Comparison of ENCODE assay signal across 8 mouse cellular contexts in the genomic region with DNA sequence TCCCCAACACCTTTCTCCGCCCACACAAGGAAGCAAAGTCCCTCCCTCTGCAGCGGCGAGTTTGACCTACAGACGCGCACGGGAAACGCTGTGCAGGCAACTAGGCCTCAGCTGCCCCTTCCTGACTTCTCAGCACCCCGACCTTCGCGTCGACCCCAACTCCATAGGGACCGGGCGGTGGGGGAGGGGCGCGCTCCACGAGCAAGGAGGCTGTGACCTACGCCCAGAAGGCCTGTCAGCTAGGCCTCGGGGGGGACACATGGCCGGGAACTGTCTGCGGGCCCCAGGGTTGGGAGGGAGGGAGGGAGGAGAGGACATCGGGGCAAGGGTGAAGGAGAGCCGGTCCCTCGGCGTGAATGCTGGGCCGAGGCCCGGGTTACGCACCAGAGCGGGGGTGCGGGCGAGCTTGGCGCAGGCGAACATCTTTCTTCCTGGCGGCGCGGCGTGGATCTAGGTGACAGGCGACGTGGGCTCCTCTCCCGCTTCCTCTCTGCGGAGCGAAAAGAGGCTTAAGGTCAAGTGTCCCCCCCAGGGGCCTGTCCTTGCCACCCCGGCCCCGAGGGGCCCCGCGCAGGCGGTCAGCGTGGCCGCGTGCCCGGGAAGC. TPM values are rescaled to one million over a fixed set of nuclear protein-coding genes. Genes with fewer than 3 reads are reported as not detected.
DNase-seq lines count a peak whose midpoint lies in the region.

No protein-coding gene starts in this region.

- H3K4me1 ChIP-seq in hindbrain, embryonic 10.5 days (replicated peaks) = peaks cover 23% of the 10 kb centered on the region; the same call in 1 of the 2 replicates

- peak overlapping the region; percentile 99 for H3K27ac ChIP-seq in hindbrain, embryonic 10.5 days

- H3K36me3 ChIP-seq in hindbrain, embryonic 10.5 days = peaks cover 40% of the 10 kb centered on the region

- peak; percentile 58 for DNase-seq in MN1 (ENCODE audit: low spot score)
- peak; percentile 72 for DNase-seq in cerebellum, adult 9-10 months
- peak; percentile 31 to 36 for DNase-seq in frontal cortex, adult 2 months (ENCODE audit: extremely low spot score in 1 of 2, low spot score in 1 of 2)
- peak; percentile 74 for DNase-seq in hindbrain, embryonic 10.5 days (ENCODE audit: low spot score)
- DNase-seq in layer of hippocampus, postnatal 25 days (ENCODE audit: extremely low spot score in 1 of 2, low spot score in 1 of 2) = peak; percentile 32 to 33
- peak; percentile 22 for DNase-seq in lung, postnatal 25 days (ENCODE audit: low spot score)
- DNase-seq in retina, embryonic 14.5 days (ENCODE audit: low spot score) = peak; percentile 55
- peak; percentile 43 for DNase-seq in urinary bladder, adult 2 months (ENCODE audit: low spot score)

- no peaks in the 10 kb centered on the region for H3K27me3 ChIP-seq in hindbrain, embryonic 10.5 days (ENCODE audit: insufficient read depth, poor library complexity, severe bottlenecking)

- H3K9me3 ChIP-seq in hindbrain, embryonic 10.5 days = no peaks in the 10 kb centered on the region

- peak overlapping the region; percentile 99 for H3K4me3 ChIP-seq in hindbrain, embryonic 10.5 days

- under 1% methylated on average over 50 of the region's 50 CpGs for WGBS in hindbrain, embryonic 10.5 days

RNA-seq across cellular contexts. Expression of a gene that starts 0.5 kb away (rescaled TPM):
- 714 and 718 TPM in 2 replicates for polyA plus RNA-seq in frontal cortex, adult 2 months (2012; rRNA removed)
- polyA plus RNA-seq in hindbrain, embryonic 10.5 days (2016; fragmentation: Nextera tagmentation; extraction: Ambion mirVana) = 858 and 927 TPM in 2 replicates
- total RNA-seq in layer of hippocampus, postnatal 25 days (2021) = 100 to 1,000 TPM; 530 to 583 TPM
- polyA plus RNA-seq in urinary bladder, adult 2 months (2012; rRNA removed) = 604 and 682 TPM in 2 replicates

RNA-seq across cellular contexts. Expression of a gene that starts 18.2 kb away (rescaled TPM):
- polyA plus RNA-seq in frontal cortex, adult 2 months (2012; rRNA removed) = 54.5 and 56.0 TPM in 2 replicates
- 70.8 and 85.4 TPM in 2 replicates for polyA plus RNA-seq in hindbrain, embryonic 10.5 days (2016; fragmentation: Nextera tagmentation; extraction: Ambion mirVana)
- total RNA-seq in layer of hippocampus, postnatal 25 days (2021) = 100 to 1,000 TPM; 132 to 140 TPM
- 18.1 and 27.8 TPM in 2 replicates for polyA plus RNA-seq in urinary bladder, adult 2 months (2012; rRNA removed)

Comparison
In these comparisons a context has a peak if more than half of its experiments do, and no peak if none do; other contexts are left out.
1. Peak in every context shown above with its lines: DNase-seq, H3K4me3 ChIP-seq and H3K27ac ChIP-seq.
2. DNase-seq: peak in every context shown above with its lines; median percentile 74 in hindbrain, embryonic 10.5 days; 72 in cerebellum, adult 9-10 months; 58 in MN1; 55 in retina, embryonic 14.5 days; 43 in urinary bladder, adult 2 months; 34 in frontal cortex, adult 2 months; 32 in layer of hippocampus, postnatal 25 days; 22 in lung, postnatal 25 days.